Mouse (Mus musculus) lung, adult 2 months (tissue): ENCODE data around the gene Fhl2. TPM values are rescaled to one million over a fixed set of nuclear protein-coding genes. Genes with fewer than 3 reads are reported as not detected.

Experiments used
- DNase-seq: peaks from one replicate; pipeline ENCODE4 v3.0.0; 2022
- H3K4me1 ChIP-seq: fragments of 200-500 bp; 2 replicates; pipeline ENCODE4 v1.6.1; 2011; ENCODE audit warnings: low read length; ENCODE audit not compliant: control insufficient read depth, insufficient read depth
- H3K4me3 ChIP-seq: fragments of 200-500 bp; replicated peaks from 2 replicates; pipeline ENCODE3; 2011; ENCODE audit warnings: low read depth, mild to moderate bottlenecking, control low read depth, low read length; ENCODE audit errors: extremely low read depth
- CTCF ChIP-seq: fragments of 200-500 bp; IDR thresholded peaks from 2 replicates; pipeline ENCODE4 v1.5.1; 2011; ENCODE audit warnings: mild to moderate bottlenecking, low read length, control low read depth; ENCODE audit not compliant: insufficient read depth
- POLR2A ChIP-seq: fragments of 200-500 bp; IDR thresholded peaks from 2 replicates; pipeline ENCODE4 v1.6.1; 2011; ENCODE audit warnings: low read depth, mild to moderate bottlenecking, control low read depth, low read length, borderline replicate concordance; ENCODE audit errors: extremely low read depth
- WGBS: fragments of 180-500 bp; shearing (Covaris S2); methylation state at CpG from one replicate; pipeline ENCODE4 v1.1.7; 2018; 5-methylcytosine and 5-hydroxymethylcytosine counted together
- polyA plus RNA-seq: library from polyadenylated mRNA; depleted of rRNA; stranded (reverse); fragments of >200 nt; gene quantifications from 2 replicates; pipeline ENCODE4 v1.2.3, GENCODE M21; 2012

The Fhl2 gene
- polyA plus RNA-seq, 1 experiment = 13.9 TPM

- no peak overlapping the region for H3K4me3 ChIP-seq
- no peaks in the 10 kb centered on the region for H3K4me1 ChIP-seq
- WGBS = 18% methylated on average over 3 of the region's 3 CpGs
- DNase-seq = no peak
- TF ChIP-seq CTCF (no peak), POLR2A (no peak)
These were observed 25.7 kb downstream of the Fhl2 start for GRCm38 (mm10) chr1:43171093-43171492.

GRCm38 (mm10) chr1:43169661-43170060 lies 27.1 kb downstream of the Fhl2 start:
- no peak for DNase-seq

DNA sequence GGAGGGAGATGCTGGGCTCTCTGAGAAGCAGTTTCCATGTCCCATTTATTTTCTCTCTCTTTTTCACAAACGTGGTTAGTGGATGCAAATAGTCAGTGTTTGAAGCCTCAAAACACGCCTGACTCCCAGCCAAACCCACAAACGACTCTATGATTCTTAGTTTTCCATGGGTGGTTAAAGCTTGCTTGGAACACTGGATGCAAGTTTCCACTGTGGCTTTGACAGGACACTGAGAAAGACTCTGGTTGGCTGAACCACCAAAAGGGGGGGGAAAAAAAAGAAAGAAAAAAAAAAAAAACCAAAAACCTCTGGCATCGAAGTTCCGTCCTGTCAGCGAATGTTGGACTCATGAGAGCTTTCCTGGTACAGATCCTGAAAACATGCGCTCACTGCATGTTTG lies 27.6 kb downstream of the Fhl2 start:
- TF ChIP-seq CTCF (no peak), POLR2A (no peak)
- no peak for DNase-seq
- 69% methylated on average over 7 of the region's 7 CpGs for WGBS
- no peaks in the 10 kb centered on the region for H3K4me1 ChIP-seq
- H3K4me3 ChIP-seq = no peak overlapping the region

More at GRCm38 (mm10) chr1:43169661-43170060, 27.1 kb downstream of the Fhl2 start:
- TF ChIP-seq CTCF = no peak
- no peak for TF ChIP-seq POLR2A
- 77% methylated on average over 1 of the region's 1 CpGs for WGBS
- no peak overlapping the region for H3K4me3 ChIP-seq
- H3K4me1 ChIP-seq = no peaks in the 10 kb centered on the region

DNA sequence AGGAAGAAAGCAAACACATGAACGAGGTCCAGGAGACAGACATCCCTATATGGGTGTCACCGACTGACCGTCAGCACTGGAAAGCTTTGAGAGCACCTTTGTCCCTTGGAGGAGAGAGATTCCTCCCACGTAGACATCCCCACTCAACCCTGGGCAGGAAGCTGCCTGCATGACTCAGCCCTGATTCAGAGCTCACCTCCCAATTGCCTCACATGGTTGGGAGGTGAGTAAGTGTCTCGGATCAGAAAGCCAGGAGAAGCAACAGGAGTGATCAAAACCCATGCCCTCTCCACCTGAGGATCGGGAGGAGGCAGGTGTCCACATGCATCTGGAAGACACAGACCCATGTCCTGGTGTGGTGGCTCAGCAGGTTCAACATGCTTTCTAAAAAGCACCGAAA lies 28.2 kb downstream of the Fhl2 start:
- 64% methylated on average over 7 of the region's 7 CpGs for WGBS
- DNase-seq = no peak
- Histone ChIP-seq H3K4me1 (no peaks in the 10 kb centered on the region), H3K4me3 (no peak overlapping the region)
- no peak for TF ChIP-seq CTCF
- no peak for TF ChIP-seq POLR2A

DNA sequence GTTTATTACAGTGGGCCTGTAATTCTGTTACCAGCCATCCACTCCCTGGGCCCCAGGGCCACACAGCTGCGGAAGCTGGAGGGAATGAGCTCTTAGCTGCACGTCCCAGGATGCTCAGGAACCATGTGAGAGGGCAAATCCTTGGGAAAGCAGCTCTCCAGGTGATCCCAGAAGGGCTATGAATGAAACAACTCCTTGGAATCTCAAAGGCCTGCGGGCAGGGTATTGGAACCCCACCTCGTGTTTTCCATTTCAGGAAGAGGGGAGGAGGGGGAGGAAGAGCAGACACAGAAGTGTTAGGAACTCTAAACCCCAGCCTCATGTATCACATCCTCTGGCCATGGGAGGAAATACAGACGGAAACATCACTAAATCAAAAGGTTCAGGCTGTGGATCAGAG lies 28.8 kb downstream of the Fhl2 start:
- WGBS = 66% methylated on average over 5 of the region's 5 CpGs
- Histone ChIP-seq H3K4me3 (no peak overlapping the region), H3K4me1 (no peaks in the 10 kb centered on the region)
- no peak for DNase-seq
- no peak for TF ChIP-seq POLR2A
- no peak for TF ChIP-seq CTCF

DNA sequence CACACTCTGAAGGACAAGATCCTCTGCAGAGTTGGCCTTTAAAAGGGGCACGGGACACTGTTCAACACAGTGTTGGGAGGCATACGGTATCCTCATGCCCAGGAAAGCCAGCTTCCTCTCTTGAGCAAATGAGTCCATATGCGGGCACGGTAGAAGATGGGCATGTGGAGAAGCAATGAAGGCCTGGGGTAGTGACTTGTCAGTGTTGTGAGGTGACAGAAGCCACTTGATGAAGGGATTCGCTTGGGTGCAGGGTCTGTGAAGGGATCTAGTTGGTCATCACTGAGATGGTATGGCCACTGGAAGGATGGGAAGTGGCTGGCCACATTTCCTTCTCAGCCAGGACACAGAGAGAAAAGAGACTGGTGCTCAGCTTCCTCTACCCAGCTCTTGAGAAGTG lies 32.2 kb downstream of the Fhl2 start:
- H3K4me1 ChIP-seq = no peaks in the 10 kb centered on the region
- DNase-seq = no peak
- no peak overlapping the region for H3K4me3 ChIP-seq
- no peak for TF ChIP-seq POLR2A
- no peak for TF ChIP-seq CTCF
- 90% methylated on average over 5 of the region's 5 CpGs for WGBS

DNA sequence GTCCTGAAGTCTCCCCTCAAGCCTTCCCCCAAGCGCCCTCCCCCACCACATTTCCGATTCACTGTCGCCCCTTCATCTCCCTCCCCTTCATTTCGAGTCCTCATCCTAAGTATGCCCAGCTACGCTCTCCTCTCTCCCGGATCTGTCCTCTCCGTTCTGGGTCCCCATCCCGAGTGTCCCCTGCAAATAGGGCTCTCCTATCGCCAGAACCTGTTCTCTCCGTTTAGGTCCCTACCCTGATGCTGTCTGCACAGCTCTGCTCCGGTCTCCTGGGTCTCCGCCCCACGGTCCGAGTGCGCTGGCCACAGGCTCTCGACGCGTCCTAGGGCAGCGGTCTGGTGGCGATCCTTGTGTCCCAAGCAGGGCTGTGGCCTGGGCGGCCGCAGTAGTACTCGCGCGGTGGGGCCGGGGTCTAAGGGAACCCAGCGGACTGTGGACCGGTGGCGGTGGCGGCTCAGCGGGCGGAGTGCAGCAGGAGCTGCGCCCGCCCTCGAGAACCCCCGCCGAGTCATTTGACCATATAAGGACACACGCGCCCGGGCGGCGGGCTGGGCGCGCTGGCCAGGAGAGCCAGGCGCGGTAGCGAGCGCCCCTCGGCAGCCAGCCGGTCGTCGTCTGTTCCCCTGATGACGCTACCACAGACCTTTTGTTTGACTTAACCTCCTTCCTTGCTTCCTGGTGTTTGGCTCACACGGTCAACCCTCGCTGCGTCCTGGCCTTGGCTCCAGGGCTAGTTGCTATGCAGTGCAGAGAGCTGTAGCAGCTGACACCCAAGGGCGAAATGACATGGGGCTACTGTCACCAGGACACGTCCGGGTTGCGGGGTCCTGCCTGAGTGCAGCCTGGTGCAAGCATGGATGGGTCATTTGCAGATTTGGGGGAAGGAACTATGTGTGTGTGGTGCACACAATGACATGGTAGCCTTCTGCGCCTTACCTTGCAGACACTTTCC lies 33.0 kb downstream of the Fhl2 start:
- peak overlapping the region; percentile 35 for H3K4me3 ChIP-seq
- TF ChIP-seq POLR2A = no peak
- TF ChIP-seq CTCF = no peak
- DNase-seq = peak; percentile 32
- no peaks in the 10 kb centered on the region for H3K4me1 ChIP-seq
- WGBS = 5% methylated on average over 61 of the region's 61 CpGs

DNA sequence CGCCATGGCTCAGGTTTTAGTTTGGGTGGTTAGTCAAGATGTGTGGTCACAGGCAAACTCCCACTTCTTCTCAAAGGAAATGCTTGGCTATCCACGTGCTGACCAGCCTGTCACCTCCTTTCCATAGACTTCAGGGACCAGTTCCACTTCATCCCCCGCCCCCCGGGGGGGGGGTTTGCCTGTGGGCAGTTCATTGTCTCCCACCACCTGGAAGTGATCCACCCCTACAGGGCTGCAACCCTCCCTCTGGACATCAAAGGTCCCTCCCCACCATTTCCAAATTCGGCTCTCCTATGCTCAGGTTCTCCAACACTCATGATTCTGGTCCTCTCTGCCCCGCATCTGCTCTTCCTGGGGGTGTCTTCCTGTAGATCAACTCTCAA lies 33.7 kb downstream of the Fhl2 start:
- DNase-seq = no peak
- TF ChIP-seq CTCF (no peak), POLR2A (no peak)
- WGBS = 0% methylated on average over 6 of the region's 6 CpGs
- Histone ChIP-seq H3K4me1 (no peaks in the 10 kb centered on the region), H3K4me3 (peak overlapping the region; percentile 22)

DNA sequence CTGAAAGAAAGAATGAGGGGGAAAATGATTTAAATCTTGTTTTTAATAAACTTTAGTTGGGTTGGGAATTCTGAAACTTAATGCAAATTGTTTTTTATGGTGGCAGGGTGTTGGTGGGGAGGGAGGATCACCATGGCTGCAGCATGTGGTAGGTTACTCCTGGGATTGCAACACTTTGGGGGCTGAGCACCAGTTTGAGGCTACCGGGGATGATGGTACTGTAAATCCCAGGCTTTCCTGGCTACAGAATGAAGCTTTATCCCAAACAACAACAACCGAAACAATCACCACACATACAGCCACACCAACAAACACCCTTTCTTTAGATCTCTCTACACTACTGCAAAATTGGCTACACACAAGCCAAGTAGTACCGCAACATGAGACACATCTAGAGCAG lies 34.4 kb downstream of the Fhl2 start:
- WGBS = 89% methylated on average over 3 of the region's 3 CpGs
- Histone ChIP-seq H3K4me3 (no peak overlapping the region), H3K4me1 (no peaks in the 10 kb centered on the region)
- DNase-seq = no peak
- TF ChIP-seq CTCF (no peak), POLR2A (no peak)

DNA sequence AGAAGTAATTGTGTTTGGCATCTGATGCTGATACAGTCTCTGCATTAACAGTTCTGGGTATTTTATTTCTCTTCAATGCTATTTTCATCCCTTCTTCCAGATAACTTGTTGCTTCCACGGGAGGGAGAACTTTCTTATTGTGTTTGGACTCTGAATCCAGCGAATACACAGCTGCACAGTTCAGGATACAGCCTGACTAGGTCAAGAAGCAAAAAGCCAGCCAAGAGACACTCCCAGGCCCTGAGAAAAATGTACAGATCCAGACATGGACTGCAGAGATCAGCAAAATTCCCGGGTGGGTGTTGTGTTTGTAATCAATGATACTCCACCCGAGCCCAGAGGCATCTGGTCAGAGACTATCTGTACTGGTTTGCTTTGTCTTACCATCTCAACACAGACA lies 37.4 kb downstream of the Fhl2 start:
- WGBS = 50% methylated on average over 4 of the region's 4 CpGs
- TF ChIP-seq CTCF = no peak
- TF ChIP-seq POLR2A = no peak
- no peak for DNase-seq

GRCm38 (mm10) chr1:43157907-43158306 lies 38.9 kb downstream of the Fhl2 start:
- Histone ChIP-seq H3K4me3 (no peak overlapping the region), H3K4me1 (no peaks in the 10 kb centered on the region)
- WGBS = 94% methylated on average over 2 of the region's 2 CpGs
- TF ChIP-seq CTCF (no peak), POLR2A (no peak)
- no peak for DNase-seq

More for the DNA sequence above, 37.4 kb downstream of the Fhl2 start:
- Histone ChIP-seq H3K4me3 (no peak overlapping the region), H3K4me1 (no peaks in the 10 kb centered on the region)
